Mouse (Mus musculus) ES-Bruce4 (cell line): ENCODE data around the gene C1d.

Source experiments
- CTCF ChIP-seq: IDR thresholded peaks from one replicate; pipeline ENCODE4 v1.8.1; 2011; ENCODE audit warnings: low read depth, low read length
- POLR2A ChIP-seq: IDR thresholded peaks from one replicate; pipeline ENCODE4 v1.8.1; 2011; ENCODE audit warnings: low read length; ENCODE audit not compliant: insufficient read depth

DNA sequence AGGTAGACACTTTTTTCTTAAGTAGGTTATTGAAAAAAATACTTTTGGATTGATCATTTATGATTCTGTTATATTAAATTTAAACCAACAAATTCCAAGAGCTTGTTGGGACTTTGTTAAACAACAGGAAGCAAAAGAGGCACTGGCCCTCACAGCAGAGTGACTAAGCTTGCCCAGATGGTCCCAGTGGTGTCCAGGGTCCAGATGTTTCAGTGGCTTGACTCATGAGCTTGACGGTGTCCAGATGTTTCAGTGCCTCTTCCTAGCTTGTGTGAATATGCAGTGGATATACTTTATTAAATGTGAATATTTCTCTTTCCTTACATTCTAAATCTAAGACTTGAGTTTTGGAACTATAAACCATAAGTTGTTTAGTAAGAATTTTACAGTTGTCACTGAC, 11.4 kb downstream of the C1d start:
- TF ChIP-seq POLR2A (no peak), CTCF (no peak)
